Mouse (Mus musculus): Measurements from ENCODE around the gene Ets2. TPM values are rescaled to one million over a fixed set of nuclear protein-coding genes. Genes with fewer than 3 reads are reported as not detected.

Gene Ets2
- polyA plus RNA-seq, 1 experiment, result 65.7 TPM

- TF ChIP-seq CTCF (IDR thresholded peaks at IDR 0.05; ENCODE audit: borderline replicate concordance, insufficient read depth, low read length), result no peak
- no peak for TF ChIP-seq POLR2A (IDR thresholded peaks at IDR 0.05; ENCODE audit: low read depth, low read length)
- Histone ChIP-seq H3K4me3 (ENCODE audit: insufficient read depth, low read length) (no peak overlapping the region), H3K27ac (ENCODE audit: insufficient read depth, low read length) (peak overlapping the region; percentile 65), H3K4me1 (ENCODE audit: control insufficient read depth, insufficient read depth, low read length) (peaks cover 10% of the 10 kb centered on the region)
Measured at GRCm38 (mm10) chr16:95741915-95742739, 40.3 kb downstream of the Ets2 start.

- no peak for TF ChIP-seq CTCF (IDR thresholded peaks at IDR 0.05; ENCODE audit: borderline replicate concordance, insufficient read depth, low read length)
- TF ChIP-seq POLR2A (IDR thresholded peaks at IDR 0.05; ENCODE audit: low read depth, low read length), result no peak
- H3K4me3 ChIP-seq (ENCODE audit: insufficient read depth, low read length), result no peak overlapping the region
- peaks cover 10% of the 10 kb centered on the region for H3K4me1 ChIP-seq (ENCODE audit: control insufficient read depth, insufficient read depth, low read length)
- H3K27ac ChIP-seq (ENCODE audit: insufficient read depth, low read length), result peak overlapping the region; percentile 45
Measured at GRCm38 (mm10) chr16:95742740-95743030, 40.8 kb downstream of the Ets2 start.

- TF ChIP-seq CTCF (IDR thresholded peaks at IDR 0.05; ENCODE audit: borderline replicate concordance, insufficient read depth, low read length) (no peak), POLR2A (IDR thresholded peaks at IDR 0.05; ENCODE audit: low read depth, low read length) (no peak)
- Histone ChIP-seq H3K27ac (ENCODE audit: insufficient read depth, low read length) (peak overlapping the region; percentile 56), H3K4me1 (ENCODE audit: control insufficient read depth, insufficient read depth, low read length) (peaks cover 10% of the 10 kb centered on the region), H3K4me3 (ENCODE audit: insufficient read depth, low read length) (no peak overlapping the region)
Measured at GRCm38 (mm10) chr16:95743104-95743503, 41.2 kb downstream of the Ets2 start.

- H3K4me1 ChIP-seq (ENCODE audit: control insufficient read depth, insufficient read depth, low read length), result peaks cover 19% of the 10 kb centered on the region
- no peak for TF ChIP-seq POLR2A (IDR thresholded peaks at IDR 0.05; ENCODE audit: low read depth, low read length)
- TF ChIP-seq CTCF (IDR thresholded peaks at IDR 0.05; ENCODE audit: borderline replicate concordance, insufficient read depth, low read length), result no peak
- no peak overlapping the region for H3K4me3 ChIP-seq (ENCODE audit: insufficient read depth, low read length)
- no peak overlapping the region for H3K27ac ChIP-seq (ENCODE audit: insufficient read depth, low read length)
Measured at GRCm38 (mm10) chr16:95744771-95745170, 42.9 kb downstream of the Ets2 start.

- H3K27ac ChIP-seq (ENCODE audit: insufficient read depth, low read length), result no peak overlapping the region
- TF ChIP-seq CTCF (IDR thresholded peaks at IDR 0.05; ENCODE audit: borderline replicate concordance, insufficient read depth, low read length), result no peak
- TF ChIP-seq POLR2A (IDR thresholded peaks at IDR 0.05; ENCODE audit: low read depth, low read length), result no peak
- peaks cover 25% of the 10 kb centered on the region for H3K4me1 ChIP-seq (ENCODE audit: control insufficient read depth, insufficient read depth, low read length)
- no peak overlapping the region for H3K4me3 ChIP-seq (ENCODE audit: insufficient read depth, low read length)
Measured at GRCm38 (mm10) chr16:95745685-95746084, 43.8 kb downstream of the Ets2 start.

GRCm38 (mm10) chr16:95746565-95746964 lies 44.7 kb downstream of the Ets2 start:
- H3K4me3 ChIP-seq (ENCODE audit: insufficient read depth, low read length), result no peak overlapping the region
- no peak for TF ChIP-seq POLR2A (IDR thresholded peaks at IDR 0.05; ENCODE audit: low read depth, low read length)
- no peak for TF ChIP-seq CTCF (IDR thresholded peaks at IDR 0.05; ENCODE audit: borderline replicate concordance, insufficient read depth, low read length)
- H3K27ac ChIP-seq (ENCODE audit: insufficient read depth, low read length), result no peak overlapping the region
- peaks cover 23% of the 10 kb centered on the region for H3K4me1 ChIP-seq (ENCODE audit: control insufficient read depth, insufficient read depth, low read length)

GRCm38 (mm10) chr16:95749291-95750103 lies 47.6 kb downstream of the Ets2 start:
- Histone ChIP-seq H3K27ac (ENCODE audit: insufficient read depth, low read length) (peak overlapping the region; percentile 92), H3K4me1 (ENCODE audit: control insufficient read depth, insufficient read depth, low read length) (peaks cover 15% of the 10 kb centered on the region), H3K4me3 (ENCODE audit: insufficient read depth, low read length) (no peak overlapping the region)
- TF ChIP-seq POLR2A (IDR thresholded peaks at IDR 0.05; ENCODE audit: low read depth, low read length), result no peak
- no peak for TF ChIP-seq CTCF (IDR thresholded peaks at IDR 0.05; ENCODE audit: borderline replicate concordance, insufficient read depth, low read length)

GRCm38 (mm10) chr16:95750211-95750629 lies 48.3 kb downstream of the Ets2 start:
- Histone ChIP-seq H3K4me3 (ENCODE audit: insufficient read depth, low read length) (no peak overlapping the region), H3K4me1 (ENCODE audit: control insufficient read depth, insufficient read depth, low read length) (peaks cover 15% of the 10 kb centered on the region), H3K27ac (ENCODE audit: insufficient read depth, low read length) (peak overlapping the region; percentile 92)
- TF ChIP-seq POLR2A (IDR thresholded peaks at IDR 0.05; ENCODE audit: low read depth, low read length) (no peak), CTCF (IDR thresholded peaks at IDR 0.05; ENCODE audit: borderline replicate concordance, insufficient read depth, low read length) (no peak)

GRCm38 (mm10) chr16:95752502-95752901 lies 50.6 kb downstream of the Ets2 start:
- no peak overlapping the region for H3K27ac ChIP-seq (ENCODE audit: insufficient read depth, low read length)
- TF ChIP-seq POLR2A (IDR thresholded peaks at IDR 0.05; ENCODE audit: low read depth, low read length) (no peak), CTCF (IDR thresholded peaks at IDR 0.05; ENCODE audit: borderline replicate concordance, insufficient read depth, low read length) (no peak)
- no peak overlapping the region for H3K4me3 ChIP-seq (ENCODE audit: insufficient read depth, low read length)
- H3K4me1 ChIP-seq (ENCODE audit: control insufficient read depth, insufficient read depth, low read length), result peaks cover 15% of the 10 kb centered on the region

GRCm38 (mm10) chr16:95753295-95753694 lies 51.4 kb downstream of the Ets2 start:
- H3K4me3 ChIP-seq (ENCODE audit: insufficient read depth, low read length), result no peak overlapping the region
- H3K4me1 ChIP-seq (ENCODE audit: control insufficient read depth, insufficient read depth, low read length), result peaks cover 15% of the 10 kb centered on the region
- no peak overlapping the region for H3K27ac ChIP-seq (ENCODE audit: insufficient read depth, low read length)
- TF ChIP-seq POLR2A (IDR thresholded peaks at IDR 0.05; ENCODE audit: low read depth, low read length) (no peak), CTCF (IDR thresholded peaks at IDR 0.05; ENCODE audit: borderline replicate concordance, insufficient read depth, low read length) (no peak)
